Mouse (Mus musculus): ENCODE results near the gene Neurog3. TPM values are rescaled to one million over a fixed set of nuclear protein-coding genes. Genes with fewer than 3 reads are reported as not detected.

The Neurog3 gene
- polyA plus RNA-seq, 1 experiment from 2014 or later: 5.2 TPM

DNA sequence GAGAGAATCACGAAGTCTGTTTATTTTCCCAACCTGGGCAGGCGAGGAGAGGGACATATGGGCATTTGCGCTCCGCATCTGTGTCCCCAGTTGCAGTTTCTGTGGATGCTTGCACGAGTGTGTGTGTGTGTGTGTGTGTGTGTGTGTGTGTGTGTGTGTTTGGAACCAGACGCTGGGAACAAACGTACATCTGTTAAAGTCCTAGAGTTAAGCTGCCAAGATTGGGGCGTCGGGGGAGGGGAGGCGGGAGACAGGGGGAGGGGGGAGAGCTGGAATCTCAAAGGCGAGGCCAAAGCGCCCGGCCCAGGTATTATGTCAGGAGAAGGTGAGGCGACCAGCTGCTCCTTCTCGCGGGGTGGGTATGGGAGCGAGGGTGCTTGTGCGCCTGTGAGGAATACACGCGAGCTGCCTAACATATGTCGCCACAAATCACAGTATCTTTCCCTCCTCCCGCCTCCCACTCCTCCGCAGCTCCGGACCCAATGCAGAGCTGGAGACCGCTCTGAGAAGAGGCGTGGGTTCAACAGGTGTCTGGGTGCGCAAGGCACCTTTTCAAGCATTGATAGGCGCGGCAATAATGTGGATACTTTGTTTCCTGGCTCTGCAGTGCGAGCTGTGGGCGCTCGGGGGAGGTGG is 4.5 kb upstream of the Neurog3 start:
- no peak for ATAC-seq (ENCODE audit: insufficient read depth, low FRiP score)
- WGBS: 1% methylated on average over 32 of the region's 32 CpGs
- H3K4me1 ChIP-seq (ENCODE audit: control insufficient read depth, insufficient read depth, low read length): peaks cover 6% of the 10 kb centered on the region; the same call in 1 of the 2 replicates

DNA sequence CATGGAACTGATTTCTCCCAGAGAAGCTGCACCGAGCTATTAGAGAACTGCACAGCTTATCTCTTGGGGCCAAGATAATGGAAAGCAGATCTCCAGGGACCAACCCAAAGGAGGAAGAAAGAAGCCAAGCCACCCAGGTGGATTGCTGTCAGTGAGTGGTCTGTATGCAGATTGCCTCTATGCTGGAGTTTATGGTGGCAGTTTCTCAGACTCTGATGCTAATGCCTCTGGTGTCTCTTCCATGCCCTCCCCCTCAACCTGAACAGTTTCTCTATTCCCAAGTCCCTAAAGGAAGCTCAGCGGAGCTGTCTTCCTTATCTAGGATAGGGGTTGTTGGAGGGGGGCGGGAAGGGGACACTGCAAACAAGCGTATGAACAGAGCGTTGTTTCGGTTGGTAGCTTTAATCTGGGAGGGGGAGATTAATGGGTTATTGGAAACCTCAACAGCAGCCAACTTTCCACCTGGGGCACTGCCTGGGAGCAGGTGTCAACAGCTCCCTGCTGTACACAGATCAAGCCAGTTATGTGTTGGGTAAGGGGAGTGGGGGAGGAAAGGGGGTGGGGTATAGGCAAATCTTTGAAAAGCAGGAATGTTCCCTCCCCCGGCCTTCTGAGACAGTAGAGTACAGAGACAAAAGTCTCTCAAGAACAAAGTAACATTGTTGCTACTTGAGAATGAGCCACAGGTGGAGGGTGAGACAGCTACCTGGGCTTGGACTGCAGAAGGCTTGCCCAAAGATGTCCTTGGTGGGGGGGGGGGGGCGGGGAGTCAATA is 3.0 kb downstream of the Neurog3 start:
- 2% methylated on average over 8 of the region's 8 CpGs for WGBS

More for the DNA sequence above, 4.5 kb upstream of the Neurog3 start:
- Histone ChIP-seq H3K9ac (ENCODE audit: low read length) (no peak overlapping the region), H3K9me3 (replicated peaks; ENCODE audit: control insufficient read depth, low read length) (no peaks in the 10 kb centered on the region), H3K36me3 (ENCODE audit: control insufficient read depth, insufficient read depth, low read length) (no peaks in the 10 kb centered on the region), H3K4me3 (replicated peaks; ENCODE audit: low read length) (no peak overlapping the region), H3K4me2 (ENCODE audit: low read depth, low read length) (no peak overlapping the region), H3K27me3 (ENCODE audit: control insufficient read depth, insufficient read depth, low read length) (peaks cover 65% of the 10 kb centered on the region), H3K27ac (ENCODE audit: low read length) (no peak overlapping the region)

GRCm38 (mm10) chr10:62137150-62137549 is 4.3 kb downstream of the Neurog3 start:
- WGBS: 13% methylated on average over 4 of the region's 4 CpGs

More for the DNA sequence above, 3.0 kb downstream of the Neurog3 start:
- peaks cover 67% of the 10 kb centered on the region for H3K27me3 ChIP-seq (ENCODE audit: control insufficient read depth, insufficient read depth, low read length)
- no peak for ATAC-seq (ENCODE audit: insufficient read depth, low FRiP score)
- H3K36me3 ChIP-seq (ENCODE audit: control insufficient read depth, insufficient read depth, low read length): no peaks in the 10 kb centered on the region
- no peak overlapping the region for H3K4me3 ChIP-seq (replicated peaks; ENCODE audit: low read length)
- H3K9ac ChIP-seq (ENCODE audit: low read length): no peak overlapping the region
- peaks cover 6% of the 10 kb centered on the region; the same call in 1 of the 2 replicates for H3K4me1 ChIP-seq (ENCODE audit: control insufficient read depth, insufficient read depth, low read length)
- no peaks in the 10 kb centered on the region for H3K9me3 ChIP-seq (replicated peaks; ENCODE audit: control insufficient read depth, low read length)
- no peak overlapping the region for H3K27ac ChIP-seq (ENCODE audit: low read length)
- H3K4me2 ChIP-seq (ENCODE audit: low read depth, low read length): no peak overlapping the region

DNA sequence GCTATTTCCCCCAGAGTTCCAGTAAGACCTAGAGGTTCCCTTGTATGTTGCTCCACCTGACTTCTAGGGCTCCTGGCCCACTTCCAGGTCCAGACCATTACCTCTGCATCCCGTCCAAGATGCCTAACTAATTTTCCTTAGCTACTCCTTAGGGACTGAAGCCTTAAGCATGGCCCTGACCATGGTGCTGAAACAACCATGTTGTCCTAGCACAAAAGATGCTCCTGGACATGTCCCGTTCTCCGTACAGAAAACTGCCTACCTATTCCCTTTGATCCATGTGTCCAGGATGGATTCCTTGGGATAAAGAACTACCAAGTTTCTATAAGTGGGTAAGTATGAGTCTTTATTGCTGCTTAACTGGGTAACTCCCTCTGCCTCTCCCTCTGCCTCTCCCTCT is 5.2 kb downstream of the Neurog3 start:
- no peak for ATAC-seq (ENCODE audit: insufficient read depth, low FRiP score)
- H3K27me3 ChIP-seq (ENCODE audit: control insufficient read depth, insufficient read depth, low read length): peaks cover 45% of the 10 kb centered on the region
- WGBS: 16% methylated on average over 3 of the region's 3 CpGs
- H3K9me3 ChIP-seq (replicated peaks; ENCODE audit: control insufficient read depth, low read length): no peaks in the 10 kb centered on the region
- H3K4me1 ChIP-seq (ENCODE audit: control insufficient read depth, insufficient read depth, low read length): peaks cover under 1% of the 10 kb centered on the region; the same call in 1 of the 2 replicates
- no peak overlapping the region for H3K9ac ChIP-seq (ENCODE audit: low read length)
- H3K36me3 ChIP-seq (ENCODE audit: control insufficient read depth, insufficient read depth, low read length): no peaks in the 10 kb centered on the region
- H3K4me3 ChIP-seq (replicated peaks; ENCODE audit: low read length): no peak overlapping the region
- H3K4me2 ChIP-seq (ENCODE audit: low read depth, low read length): no peak overlapping the region
- no peak overlapping the region for H3K27ac ChIP-seq (ENCODE audit: low read length)

More at GRCm38 (mm10) chr10:62137150-62137549, 4.3 kb downstream of the Neurog3 start:
- Histone ChIP-seq H3K4me1 (ENCODE audit: control insufficient read depth, insufficient read depth, low read length) (peaks cover 6% of the 10 kb centered on the region; the same call in 1 of the 2 replicates), H3K4me2 (ENCODE audit: low read depth, low read length) (no peak overlapping the region), H3K36me3 (ENCODE audit: control insufficient read depth, insufficient read depth, low read length) (no peaks in the 10 kb centered on the region), H3K9ac (ENCODE audit: low read length) (no peak overlapping the region), H3K27ac (ENCODE audit: low read length) (no peak overlapping the region), H3K9me3 (replicated peaks; ENCODE audit: control insufficient read depth, low read length) (no peaks in the 10 kb centered on the region), H3K4me3 (replicated peaks; ENCODE audit: low read length) (no peak overlapping the region), H3K27me3 (ENCODE audit: control insufficient read depth, insufficient read depth, low read length) (peaks cover 54% of the 10 kb centered on the region)
- no peak for ATAC-seq (ENCODE audit: insufficient read depth, low FRiP score)

DNA sequence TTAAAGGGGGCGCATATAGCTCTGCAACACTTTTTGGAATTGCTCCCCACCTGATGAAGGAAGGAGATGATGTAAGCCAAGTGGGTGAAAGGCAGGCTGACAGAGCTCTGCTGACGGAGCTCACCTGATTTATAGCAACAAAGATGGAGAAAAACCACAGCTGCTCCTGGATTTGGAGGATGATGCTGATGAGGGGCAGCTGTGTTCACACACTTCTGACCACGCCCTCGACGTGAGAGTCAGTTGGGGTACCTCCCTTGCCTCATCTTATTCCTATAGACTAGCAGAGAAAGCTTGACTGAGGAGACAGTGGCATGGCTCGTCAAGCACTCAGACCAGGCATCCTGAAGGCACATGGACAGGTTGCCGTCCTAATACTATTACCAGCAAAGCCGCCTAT is 10.9 kb downstream of the Neurog3 start, which contains the start of gene Fam241b:
Gene Fam241b, minus strand, starts transcription at position 101 of the 400 bp plus-strand sequence.
- H3K36me3 ChIP-seq (ENCODE audit: control insufficient read depth, insufficient read depth, low read length): no peaks in the 10 kb centered on the region
- WGBS: 46% methylated on average over 8 of the region's 8 CpGs
- no peak within 1 kb of the TSS for H3K9ac ChIP-seq (ENCODE audit: low read length)
- no peaks in the 10 kb centered on the region for H3K9me3 ChIP-seq (replicated peaks; ENCODE audit: control insufficient read depth, low read length)
- no peaks in the 10 kb centered on the region for H3K4me1 ChIP-seq (ENCODE audit: control insufficient read depth, insufficient read depth, low read length)
- no peaks in the 10 kb centered on the region for H3K27me3 ChIP-seq (ENCODE audit: control insufficient read depth, insufficient read depth, low read length)
- H3K4me3 ChIP-seq (replicated peaks; ENCODE audit: low read length): no peak within 1 kb of the TSS
- no peak within 1 kb of the TSS for H3K4me2 ChIP-seq (ENCODE audit: low read depth, low read length)
- ATAC-seq (ENCODE audit: insufficient read depth, low FRiP score): no peak
- no peak within 1 kb of the TSS for H3K27ac ChIP-seq (ENCODE audit: low read length)

DNA sequence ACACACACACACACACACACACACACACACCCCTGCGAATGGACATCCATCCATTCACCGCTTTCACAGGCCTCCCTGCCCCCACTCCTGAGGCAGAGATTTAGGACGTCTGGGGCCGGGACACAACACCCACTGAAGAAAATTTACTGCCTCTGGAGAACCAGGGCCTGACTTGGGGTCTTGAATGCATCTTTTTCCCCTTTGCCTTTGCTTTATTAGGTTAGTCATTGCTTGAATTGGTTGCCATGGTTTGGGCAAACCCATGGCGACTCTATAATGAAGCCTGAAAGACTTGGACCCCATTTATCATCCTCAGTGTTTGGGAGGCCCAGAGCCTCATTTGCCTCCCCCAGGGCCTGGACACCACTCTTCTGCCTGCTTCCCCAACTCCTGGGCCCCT is 13.1 kb downstream of the Neurog3 start:
- Histone ChIP-seq H3K27me3 (ENCODE audit: control insufficient read depth, insufficient read depth, low read length) (no peaks in the 10 kb centered on the region), H3K4me2 (ENCODE audit: low read depth, low read length) (no peak overlapping the region), H3K4me3 (replicated peaks; ENCODE audit: low read length) (no peak overlapping the region), H3K36me3 (ENCODE audit: control insufficient read depth, insufficient read depth, low read length) (no peaks in the 10 kb centered on the region), H3K4me1 (ENCODE audit: control insufficient read depth, insufficient read depth, low read length) (no peaks in the 10 kb centered on the region), H3K9me3 (replicated peaks; ENCODE audit: control insufficient read depth, low read length) (no peaks in the 10 kb centered on the region), H3K27ac (ENCODE audit: low read length) (no peak overlapping the region), H3K9ac (ENCODE audit: low read length) (no peak overlapping the region)
- WGBS: 65% methylated on average over 5 of the region's 5 CpGs
- ATAC-seq (ENCODE audit: insufficient read depth, low FRiP score): no peak

GRCm38 (mm10) chr10:62147466-62148248 is 14.8 kb downstream of the Neurog3 start:
- Histone ChIP-seq H3K4me3 (replicated peaks; ENCODE audit: low read length) (no peak overlapping the region), H3K9ac (ENCODE audit: low read length) (no peak overlapping the region), H3K36me3 (ENCODE audit: control insufficient read depth, insufficient read depth, low read length) (no peaks in the 10 kb centered on the region), H3K27me3 (ENCODE audit: control insufficient read depth, insufficient read depth, low read length) (no peaks in the 10 kb centered on the region), H3K4me2 (ENCODE audit: low read depth, low read length) (no peak overlapping the region), H3K27ac (ENCODE audit: low read length) (no peak overlapping the region), H3K9me3 (replicated peaks; ENCODE audit: control insufficient read depth, low read length) (no peaks in the 10 kb centered on the region), H3K4me1 (ENCODE audit: control insufficient read depth, insufficient read depth, low read length) (no peaks in the 10 kb centered on the region)
- WGBS: 59% methylated on average over 12 of the region's 12 CpGs
- ATAC-seq (ENCODE audit: insufficient read depth, low FRiP score): no peak

GRCm38 (mm10) chr10:62149929-62150328 is 17.0 kb downstream of the Neurog3 start:
- 54% methylated on average over 7 of the region's 7 CpGs for WGBS
- no peak for ATAC-seq (ENCODE audit: insufficient read depth, low FRiP score)

More at GRCm38 (mm10) chr10:62149929-62150328, 17.0 kb downstream of the Neurog3 start:
- no peaks in the 10 kb centered on the region for H3K27me3 ChIP-seq (ENCODE audit: control insufficient read depth, insufficient read depth, low read length)
- H3K4me3 ChIP-seq (replicated peaks; ENCODE audit: low read length): no peak overlapping the region
- no peaks in the 10 kb centered on the region for H3K9me3 ChIP-seq (replicated peaks; ENCODE audit: control insufficient read depth, low read length)
- H3K9ac ChIP-seq (ENCODE audit: low read length): no peak overlapping the region
- H3K36me3 ChIP-seq (ENCODE audit: control insufficient read depth, insufficient read depth, low read length): no peaks in the 10 kb centered on the region
- no peaks in the 10 kb centered on the region for H3K4me1 ChIP-seq (ENCODE audit: control insufficient read depth, insufficient read depth, low read length)
- H3K4me2 ChIP-seq (ENCODE audit: low read depth, low read length): no peak overlapping the region
- H3K27ac ChIP-seq (ENCODE audit: low read length): no peak overlapping the region
